In the genomic region with DNA sequence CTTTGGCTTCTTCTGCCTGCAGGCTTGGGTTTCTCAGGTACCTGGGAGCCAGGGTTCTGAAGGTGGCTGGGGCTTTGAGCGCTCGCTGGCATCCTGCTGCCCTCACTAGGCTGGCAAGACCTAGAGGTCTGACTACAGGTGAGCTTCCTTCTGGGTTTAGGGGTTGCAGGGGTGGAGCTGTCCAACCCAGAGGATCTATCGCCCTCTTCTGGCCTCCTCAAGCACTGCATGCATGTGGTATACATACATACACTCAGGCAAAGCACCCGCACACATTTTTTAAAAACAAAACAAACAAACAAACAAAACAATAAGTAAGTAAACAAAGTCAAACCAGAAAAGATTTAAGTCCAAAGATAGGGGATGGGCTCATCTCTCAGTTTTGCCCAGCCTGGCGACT, we compare ENCODE assay signal across 8 mouse cellular contexts. TPM values are rescaled to one million over a fixed set of nuclear protein-coding genes. Genes with fewer than 3 reads are reported as not detected.
DNase-seq lines count a peak whose midpoint lies in the region; ATAC-seq and TF ChIP-seq lines count a peak whose summit lies in the region.

No protein-coding gene starts in this region.

- peaks cover 2% of the 10 kb centered on the region; the same call in 1 of the 2 replicates for H3K9me3 ChIP-seq in liver, embryonic 11.5 days (ENCODE audit: control insufficient read depth, low read length)

- no peak overlapping the region for H3K9ac ChIP-seq in liver, embryonic 11.5 days (ENCODE audit: low read depth, low read length)

- DNase-seq in cerebellum, adult 11-12 months = no peak
- DNase-seq in left cerebral cortex, postnatal 4 days = peak; percentile 63
- DNase-seq in left cerebral cortex, adult 11 months (ENCODE audit: low spot score) = no peak
- peak; percentile 55 for DNase-seq in liver, embryonic 11.5 days (ENCODE audit: low spot score)
- DNase-seq in skeletal muscle tissue, adult 2 months (ENCODE audit: low read depth, low spot score) = peak; percentile 21
- no peak for DNase-seq in frontal cortex, postnatal 36 days (ENCODE audit: low spot score in 2 of 2)

- no peak overlapping the region for H3K4me2 ChIP-seq in liver, embryonic 11.5 days

- intact Hi-C loops in left cerebral cortex, postnatal 4 days (cut with DNase I) = loop anchor here (5.0 to 10.0 kb wide), 4 partner anchors 309 to 777 kb away; a partner anchor contains a TSS

- H3K36me3 ChIP-seq in liver, embryonic 11.5 days (ENCODE audit: control insufficient read depth, insufficient read depth, low read length) = no peaks in the 10 kb centered on the region

- TF ChIP-seq CTCF in cortical plate, adult 2 months (IDR thresholded peaks at IDR 0.05; ENCODE audit: extremely low read depth, insufficient read depth, low read length) = peak; percentile 59

- H3K27ac ChIP-seq in cortical plate, adult 2 months (ENCODE audit: insufficient read depth, low read length) = no peak overlapping the region
- no peak overlapping the region for H3K27ac ChIP-seq in liver, embryonic 11.5 days (ENCODE audit: low read depth, low read length)

- WGBS in liver, embryonic 11.5 days = 53% methylated on average over 5 of the region's 5 CpGs

- ATAC-seq in cerebellum, adult (ENCODE audit: insufficient number of reproducible peaks, low FRiP score, low TSS enrichment) = 0 out of 2 replicates have a peak, but pooled peaks have one; percentile 26
- ATAC-seq in liver, embryonic 11.5 days (replicated peaks; ENCODE audit: low FRiP score) = no peak

- TF ChIP-seq POLR2A in cortical plate, adult 2 months (IDR thresholded peaks at IDR 0.05; ENCODE audit: extremely low read depth, insufficient read depth, low read length) = no peak

- no peaks in the 10 kb centered on the region for H3K4me1 ChIP-seq in cortical plate, adult 2 months (ENCODE audit: control insufficient read depth, insufficient read depth, low read length)
- H3K4me1 ChIP-seq in liver, embryonic 11.5 days (replicated peaks; ENCODE audit: control insufficient read depth, insufficient read depth, low read length) = peaks cover 3% of the 10 kb centered on the region; the same call in 1 of the 2 replicates

- H3K27me3 ChIP-seq in liver, embryonic 11.5 days (replicated peaks; ENCODE audit: control insufficient read depth, insufficient read depth, low read length) = no peaks in the 10 kb centered on the region

- H3K4me3 ChIP-seq in cortical plate, adult 2 months (ENCODE audit: insufficient read depth, low read length) = no peak overlapping the region
- H3K4me3 ChIP-seq in liver, embryonic 11.5 days (ENCODE audit: low read depth, low read length) = no peak overlapping the region

RNA-seq across cellular contexts. Expression of a gene that starts 14.8 kb away (rescaled TPM):
- 10 to 100 TPM; 28.8 to 32.6 TPM for total RNA-seq in left cerebral cortex, postnatal 4 days (2021)
- 35.5 and 37.3 TPM in 2 replicates for polyA plus RNA-seq in cortical plate, adult 2 months (2012; rRNA removed)
- polyA plus RNA-seq in liver, embryonic 11.5 days (2014; fragmentation: Nextera tagmentation; extraction: Ambion mirVana) = 11.7 and 12.3 TPM in 2 replicates

Comparison
In these comparisons a context has a peak if more than half of its experiments do, and no peak if none do; other contexts are left out.
1. DNase-seq: peak in left cerebral cortex, postnatal 4 days (single experiment), liver, embryonic 11.5 days (single experiment) and skeletal muscle tissue, adult 2 months (single experiment); none in cerebellum, adult 11-12 months (single experiment), left cerebral cortex, adult 11 months (single experiment) and frontal cortex, postnatal 36 days (0 of 2).